Mouse (Mus musculus) CD8-positive naive resting alpha-beta T cell, adult 2 months (primary cell): ENCODE results near the gene Cfl1.
"Not testable (repeated sequence)": the region's sequence is repeated elsewhere in the genome, so short reads cannot be mapped to it uniquely, and the experiment has no call there.

Experiments used
- DNase-seq, 2 experiments: peaks; one replicate each; pipeline ENCODE4 v3.0.0; 2022; ENCODE audit warnings: low read depth in 2 of 2, low spot score in 2 of 2

Cfl1 gene

GRCm38 (mm10) chr19:5487768-5488550 is 2.3 kb upstream of the Cfl1 start, which contains the start of gene Mus81:
Gene Mus81, minus strand, starts transcription at chr19:5488402.
- DNase-seq: peak; percentile 97

- DNase-seq: peak; percentile 90 to 95
Measured at GRCm38 (mm10) chr19:5488878-5489571, 1.2 kb upstream of the Cfl1 start.

- DNase-seq: not testable (repeated sequence)
Measured at GRCm38 (mm10) chr19:5489721-5490120, 534 bp upstream of the Cfl1 start.

- peak; percentile 80 to 86 for DNase-seq
Measured at GRCm38 (mm10) chr19:5490898-5491708, 848 bp downstream of the Cfl1 start.

GRCm38 (mm10) chr19:5492641-5493040 is 2.4 kb downstream of the Cfl1 start:
- DNase-seq: no peak

GRCm38 (mm10) chr19:5493301-5493721 is 3.1 kb downstream of the Cfl1 start:
- not testable (repeated sequence) for DNase-seq

GRCm38 (mm10) chr19:5494314-5494713 is 4.1 kb downstream of the Cfl1 start:
- no peak for DNase-seq

- DNase-seq: no peak
Measured at GRCm38 (mm10) chr19:5495353-5496051, 5.2 kb downstream of the Cfl1 start.

GRCm38 (mm10) chr19:5496052-5496370 is 5.8 kb downstream of the Cfl1 start:
- no peak for DNase-seq

- DNase-seq: no peak
Measured at GRCm38 (mm10) chr19:5500330-5500875, 10.1 kb downstream of the Cfl1 start.

- DNase-seq: no peak
Measured at GRCm38 (mm10) chr19:5503687-5504086, 13.4 kb downstream of the Cfl1 start, which contains the start of gene 1700020D05Rik. Gene 1700020D05Rik, minus strand, starts transcription at chr19:5503787.

GRCm38 (mm10) chr19:5510031-5511026 is 20.1 kb downstream of the Cfl1 start, which contains the start of gene Snx32:
Gene Snx32, minus strand, starts transcription at chr19:5510538.
- DNase-seq: peak; percentile 87 to 88

- DNase-seq: no peak
Measured at GRCm38 (mm10) chr19:5511074-5511632, 20.9 kb downstream of the Cfl1 start.

- DNase-seq: no peak
Measured at GRCm38 (mm10) chr19:5512091-5513004, 22.1 kb downstream of the Cfl1 start.

- DNase-seq: no peak
Measured at GRCm38 (mm10) chr19:5513005-5513349, 22.7 kb downstream of the Cfl1 start.

GRCm38 (mm10) chr19:5515840-5516777 is 25.9 kb downstream of the Cfl1 start:
- no peak for DNase-seq

GRCm38 (mm10) chr19:5516906-5517505 is 26.8 kb downstream of the Cfl1 start:
- no peak for DNase-seq
